Mouse (Mus musculus) forebrain, embryonic 11.5 days (tissue): ENCODE results near the gene Bglap3. TPM values are rescaled to one million over a fixed set of nuclear protein-coding genes. Genes with fewer than 3 reads are reported as not detected.

Source experiments
- ATAC-seq: fragments of 200-750 bp; cut with Nextera tagmentation; replicated peaks from 2 replicates; pipeline ENCODE4 v1.8.0; 2017; ENCODE audit warnings: moderate TSS enrichment; ENCODE audit not compliant: low FRiP score
- DNase-seq: peaks from one replicate; pipeline ENCODE4 v3.0.0-alpha.2; 2017; ENCODE audit warnings: low spot score
- H3K27ac ChIP-seq: fragments of 300-500 bp; sonication (generic); 2 replicates; pipeline ENCODE4 v1.5.1; 2014; ENCODE audit warnings: low read depth, low read length
- H3K27me3 ChIP-seq: fragments of 300-500 bp; sonication (generic); 2 replicates; pipeline ENCODE4 v1.6.1; 2014; ENCODE audit warnings: mild to moderate bottlenecking, low read length, mixed read lengths; ENCODE audit not compliant: control insufficient read depth, insufficient read depth
- H3K36me3 ChIP-seq: fragments of 300-500 bp; sonication (generic); 2 replicates; pipeline ENCODE4 v1.6.1; 2014; ENCODE audit warnings: mild to moderate bottlenecking, low read length, moderate library complexity, mixed read lengths; ENCODE audit not compliant: control insufficient read depth, insufficient read depth
- H3K4me1 ChIP-seq: fragments of 300-500 bp; sonication (generic); replicated peaks from 2 replicates; pipeline ENCODE4 v1.6.1; 2014; ENCODE audit warnings: low read length, mixed read lengths; ENCODE audit not compliant: control insufficient read depth, insufficient read depth
- H3K4me2 ChIP-seq: fragments of 300-500 bp; sonication (generic); 2 replicates; pipeline ENCODE4 v1.6.1; 2014; ENCODE audit warnings: low read depth, mild to moderate bottlenecking, low read length, moderate library complexity, mixed read lengths; ENCODE audit not compliant: severe bottlenecking
- H3K4me3 ChIP-seq: fragments of 300-500 bp; sonication (generic); 2 replicates; pipeline ENCODE4 v1.5.1; 2014; ENCODE audit warnings: low read depth, low read length
- H3K9ac ChIP-seq: fragments of 300-500 bp; sonication (generic); 2 replicates; pipeline ENCODE4 v1.6.1; 2014; ENCODE audit warnings: low read length
- H3K9me3 ChIP-seq: fragments of 300-500 bp; sonication (generic); 2 replicates; pipeline ENCODE4 v1.6.1; 2016; ENCODE audit warnings: low read length, mixed read lengths; ENCODE audit not compliant: control insufficient read depth
- WGBS: fragments of 180-500 bp; shearing (Covaris S2); extraction: QIAGEN DNeasy Blood & Tissue Kit; methylation state at CpG from one replicate; pipeline ENCODE4 v1.1.7; 2014; 5-methylcytosine and 5-hydroxymethylcytosine counted together
- polyA plus RNA-seq: library from polyadenylated mRNA; unstranded; fragments of >200 nt; fragmentation: Nextera tagmentation; extraction: Ambion mirVana; gene quantifications from 2 replicates; pipeline ENCODE4 v1.2.1, GENCODE M21; 2014

Bglap3 gene
- polyA plus RNA-seq, 1 experiment from 2014 or later, result not detected

DNA sequence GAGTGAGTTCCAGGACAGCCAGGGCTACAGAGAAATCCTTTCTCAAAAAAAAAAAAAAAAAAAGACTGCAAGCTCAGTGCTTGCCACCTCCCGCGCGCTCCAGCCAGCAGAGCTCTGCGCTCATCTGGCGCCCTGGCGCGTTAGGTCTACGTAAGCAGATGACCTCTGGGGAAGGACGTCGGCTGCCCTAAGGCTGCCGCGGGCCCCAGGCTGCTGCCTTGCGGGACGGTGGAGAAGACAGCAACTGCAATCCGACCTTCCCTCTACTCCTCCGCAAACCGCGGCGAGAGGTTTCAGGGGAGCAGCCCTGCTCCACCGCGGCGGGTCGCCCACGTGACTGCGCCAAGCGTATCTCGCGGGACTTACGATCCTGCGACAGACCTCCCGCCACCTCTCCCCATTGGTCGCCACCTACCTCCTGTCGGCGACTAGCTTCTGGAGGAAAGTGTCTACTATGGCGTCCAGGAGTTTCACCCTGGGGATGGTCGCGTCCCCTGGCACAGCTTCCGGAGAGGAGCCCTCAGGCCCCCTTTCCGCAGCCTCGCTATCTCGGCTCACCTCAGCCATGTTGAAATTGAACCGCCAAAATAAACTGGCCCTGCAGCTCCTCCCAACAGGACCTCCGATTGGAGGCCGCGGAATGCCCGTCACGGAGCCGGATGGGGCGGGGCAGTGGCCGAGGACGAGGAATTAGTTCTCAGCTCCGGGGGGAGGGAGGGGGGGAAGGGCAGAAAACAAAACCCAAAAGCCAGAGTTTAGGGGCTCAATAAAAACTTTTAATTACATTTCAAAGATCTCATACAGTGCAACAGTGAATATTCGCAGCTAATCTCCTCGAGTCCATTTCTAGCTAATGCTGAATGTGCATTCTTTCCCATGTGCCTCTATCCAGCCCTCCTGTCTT lies 37.5 kb upstream of the Bglap3 start, which contains the start of gene Pmf1:
TSS of gene Pmf1 (minus strand) at position 591 of the 904 bp plus-strand sequence.
- peak; percentile 94 for DNase-seq
- Histone ChIP-seq H3K4me1 (peaks cover 4% of the 10 kb centered on the region; the same call in 1 of the 2 replicates), H3K36me3 (no peaks in the 10 kb centered on the region), H3K4me2 (peak within 1 kb of the TSS; percentile 58), H3K27ac (peak within 1 kb of the TSS; percentile 91), H3K27me3 (no peaks in the 10 kb centered on the region), H3K9me3 (no peaks in the 10 kb centered on the region), H3K4me3 (peak within 1 kb of the TSS; percentile 70), H3K9ac (peak within 1 kb of the TSS; percentile 89)
- ATAC-seq, result peak; percentile 94
- under 1% methylated on average over 54 of the region's 54 CpGs for WGBS

DNA sequence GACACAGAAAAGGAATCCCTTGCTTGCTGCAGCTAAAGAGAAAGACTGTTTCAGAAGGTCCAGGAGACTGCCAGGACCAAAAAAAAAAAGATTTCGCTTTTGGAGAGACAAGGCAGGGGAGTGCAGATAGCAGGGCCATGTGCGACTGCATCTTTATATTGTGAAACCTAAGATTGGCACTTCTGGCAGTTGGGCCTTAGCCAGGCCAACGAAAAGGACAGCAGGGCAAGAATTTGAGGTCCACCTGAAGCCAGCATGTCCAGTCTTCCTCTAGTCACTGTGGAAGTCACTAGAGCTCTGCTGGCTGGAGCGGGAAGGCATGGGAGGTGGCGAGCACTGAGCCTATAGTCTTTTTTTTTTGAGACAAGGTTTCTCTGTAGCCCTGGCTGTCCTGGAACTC lies 36.4 kb upstream of the Bglap3 start:
- no peak overlapping the region for H3K27ac ChIP-seq
- no peak for ATAC-seq

DNA sequence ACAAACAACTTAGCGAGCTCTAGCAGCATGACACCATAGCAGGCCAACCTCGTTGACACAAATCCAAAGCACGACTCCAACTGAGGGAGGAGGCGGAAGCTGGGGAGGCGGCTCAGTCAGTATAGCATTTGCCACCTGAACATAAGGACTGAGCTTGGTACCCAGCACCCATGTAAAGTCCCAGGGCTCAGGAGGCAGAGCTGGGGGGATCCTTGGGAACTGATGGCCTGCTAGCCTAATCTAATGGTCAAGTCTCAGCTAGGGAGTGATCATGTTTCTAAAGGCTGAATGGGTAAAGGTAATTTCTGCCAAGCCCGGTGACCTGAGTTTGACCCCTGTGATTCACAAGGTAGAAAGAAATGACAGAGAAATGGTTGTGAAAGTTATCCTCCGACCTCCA lies 35.0 kb upstream of the Bglap3 start:
- Histone ChIP-seq H3K27me3 (no peaks in the 10 kb centered on the region), H3K4me1 (peaks cover 4% of the 10 kb centered on the region; the same call in 1 of the 2 replicates), H3K9ac (no peak overlapping the region), H3K36me3 (no peaks in the 10 kb centered on the region; the same call in 1 of the 2 replicates), H3K4me2 (no peak overlapping the region), H3K9me3 (no peaks in the 10 kb centered on the region), H3K4me3 (no peak overlapping the region), H3K27ac (no peak overlapping the region)
- ATAC-seq, result no peak
- no peak for DNase-seq
- 64% methylated on average over 7 of the region's 7 CpGs for WGBS

More for the DNA sequence above, 36.4 kb upstream of the Bglap3 start:
- no peak for DNase-seq
- Histone ChIP-seq H3K4me1 (peaks cover 4% of the 10 kb centered on the region; the same call in 1 of the 2 replicates), H3K4me2 (peak overlapping the region; percentile 58), H3K4me3 (peak overlapping the region; percentile 70), H3K27me3 (no peaks in the 10 kb centered on the region), H3K9ac (peak overlapping the region; percentile 89), H3K36me3 (no peaks in the 10 kb centered on the region; the same call in 1 of the 2 replicates), H3K9me3 (no peaks in the 10 kb centered on the region)
- WGBS, result 67% methylated on average over 5 of the region's 5 CpGs

GRCm38 (mm10) chr3:88407090-88407489 lies 34.5 kb upstream of the Bglap3 start:
- Histone ChIP-seq H3K4me2 (no peak overlapping the region), H3K27me3 (no peaks in the 10 kb centered on the region), H3K36me3 (no peaks in the 10 kb centered on the region; the same call in 1 of the 2 replicates), H3K27ac (no peak overlapping the region), H3K9ac (no peak overlapping the region), H3K4me1 (peaks cover 4% of the 10 kb centered on the region; the same call in 1 of the 2 replicates), H3K9me3 (no peaks in the 10 kb centered on the region), H3K4me3 (no peak overlapping the region)
- DNase-seq, result peak; percentile 78
- 0 out of 2 replicates have a peak, but pooled peaks have one; percentile 8 for ATAC-seq
- WGBS, result 5% methylated on average over 2 of the region's 2 CpGs

DNA sequence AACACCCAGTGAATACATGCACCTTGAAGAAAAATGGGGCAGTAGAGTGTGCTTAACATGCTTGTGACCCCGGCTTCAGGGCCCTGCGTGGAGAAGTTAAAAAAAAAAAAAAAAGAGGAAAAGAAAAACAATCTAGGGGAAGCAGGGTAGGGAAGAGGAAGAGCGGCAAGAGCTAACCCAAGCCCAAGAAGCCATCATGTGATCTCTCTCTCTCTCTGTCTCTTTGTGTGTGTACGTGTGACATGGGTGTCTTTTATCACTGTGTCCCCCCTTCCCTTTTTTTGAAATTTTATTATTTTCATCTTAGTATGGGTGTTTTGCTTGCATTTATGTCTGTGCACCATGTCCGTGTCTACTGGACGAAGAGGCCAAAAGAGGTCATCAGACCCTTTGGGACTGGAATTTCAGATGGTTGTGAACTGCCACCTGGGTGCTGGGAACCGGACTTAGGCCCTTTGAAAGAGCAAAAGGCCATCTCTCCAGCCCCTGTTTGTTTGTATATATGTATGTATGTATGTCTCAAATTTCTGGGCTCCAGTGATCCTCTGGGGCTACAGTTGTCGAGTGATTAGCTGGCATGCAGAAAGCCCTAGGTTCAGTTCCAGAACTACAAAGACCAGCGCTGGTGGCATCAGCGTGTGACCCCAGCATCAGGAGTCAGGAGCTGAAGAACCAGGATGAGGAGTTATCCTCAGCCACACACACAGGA lies 31.1 kb upstream of the Bglap3 start:
- H3K9ac ChIP-seq, result no peak overlapping the region
- no peak overlapping the region for H3K4me3 ChIP-seq
- no peaks in the 10 kb centered on the region; the same call in 1 of the 2 replicates for H3K36me3 ChIP-seq
- ATAC-seq (no peak), DNase-seq (no peak)
- H3K27ac ChIP-seq, result no peak overlapping the region
- no peak overlapping the region for H3K4me2 ChIP-seq
- H3K9me3 ChIP-seq, result no peaks in the 10 kb centered on the region
- no peaks in the 10 kb centered on the region for H3K27me3 ChIP-seq
- H3K4me1 ChIP-seq, result no peaks in the 10 kb centered on the region; the same call in 1 of the 2 replicates
- WGBS, result 96% methylated on average over 10 of the region's 10 CpGs

GRCm38 (mm10) chr3:88398666-88399065 lies 26.1 kb upstream of the Bglap3 start:
- Histone ChIP-seq H3K9ac (no peak overlapping the region), H3K4me2 (no peak overlapping the region), H3K9me3 (no peaks in the 10 kb centered on the region), H3K4me1 (no peaks in the 10 kb centered on the region), H3K4me3 (no peak overlapping the region), H3K36me3 (no peaks in the 10 kb centered on the region; the same call in 1 of the 2 replicates), H3K27me3 (no peaks in the 10 kb centered on the region), H3K27ac (no peak overlapping the region)
- ATAC-seq, result no peak
- no peak for DNase-seq
- WGBS, result 72% methylated on average over 2 of the region's 2 CpGs

DNA sequence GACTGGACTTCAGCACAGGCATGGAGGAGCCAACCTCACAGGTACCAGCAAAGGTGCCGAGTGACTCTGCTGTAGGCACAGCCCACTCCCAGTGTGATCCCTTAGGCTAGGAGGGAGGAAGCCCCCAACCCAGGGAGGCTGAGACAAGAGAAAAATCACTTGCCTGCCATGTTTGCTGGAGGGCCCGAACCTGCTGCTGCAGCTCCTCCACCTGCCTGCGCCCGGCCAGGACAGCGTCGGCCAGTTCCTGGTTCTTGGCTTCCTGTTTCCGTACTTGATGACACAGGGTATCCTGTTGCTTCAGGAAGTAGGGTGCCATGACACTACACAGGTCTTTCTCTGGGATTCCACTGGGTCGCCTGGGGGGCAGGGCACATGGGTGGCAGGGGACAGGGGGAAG lies 23.2 kb upstream of the Bglap3 start:
- 92% methylated on average over 8 of the region's 8 CpGs for WGBS
- ATAC-seq (no peak), DNase-seq (no peak)
- no peak overlapping the region for H3K9ac ChIP-seq
- no peaks in the 10 kb centered on the region for H3K27me3 ChIP-seq
- no peaks in the 10 kb centered on the region; the same call in 1 of the 2 replicates for H3K36me3 ChIP-seq
- no peak overlapping the region for H3K4me3 ChIP-seq
- no peaks in the 10 kb centered on the region for H3K9me3 ChIP-seq
- no peak overlapping the region for H3K27ac ChIP-seq
- no peak overlapping the region for H3K4me2 ChIP-seq
- H3K4me1 ChIP-seq, result no peaks in the 10 kb centered on the region

DNA sequence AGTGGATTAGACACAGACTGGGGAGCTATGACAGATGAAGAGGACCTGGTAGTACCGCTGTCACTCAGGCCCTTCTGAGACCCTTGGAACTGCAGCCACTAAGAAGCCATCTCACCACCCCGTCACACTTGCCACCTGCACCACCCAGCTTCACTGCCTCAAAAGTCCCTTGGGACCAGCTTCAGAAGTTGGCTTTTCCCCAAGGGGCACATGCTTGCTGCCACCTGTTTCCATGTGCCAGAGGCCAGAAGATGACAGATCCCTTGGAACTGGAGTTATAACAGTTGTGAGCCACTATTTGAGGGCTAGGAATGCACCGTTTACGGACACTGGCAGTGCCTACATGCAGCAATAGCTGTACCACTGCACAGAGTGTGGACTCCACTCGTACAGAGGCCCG lies 22.7 kb upstream of the Bglap3 start:
- Histone ChIP-seq H3K4me3 (no peak overlapping the region), H3K36me3 (no peaks in the 10 kb centered on the region; the same call in 1 of the 2 replicates), H3K9ac (no peak overlapping the region), H3K27me3 (no peaks in the 10 kb centered on the region), H3K9me3 (no peaks in the 10 kb centered on the region), H3K27ac (no peak overlapping the region), H3K4me1 (no peaks in the 10 kb centered on the region), H3K4me2 (no peak overlapping the region)
- WGBS, result 92% methylated on average over 6 of the region's 6 CpGs
- DNase-seq, result no peak
- no peak for ATAC-seq
